Mouse (Mus musculus) heart, postnatal 0 days (tissue): ENCODE results near the gene Nrl. TPM values are rescaled to one million over a fixed set of nuclear protein-coding genes. Genes with fewer than 3 reads are reported as not detected.

Experiments used
- ATAC-seq: fragments of 200-750 bp; cut with Nextera tagmentation; 2 replicates; pipeline ENCODE4 v1.8.0; 2017; ENCODE audit warnings: low read depth, moderate number of reproducible peaks, moderate library complexity; ENCODE audit not compliant: insufficient read depth
- DNase-seq: peaks from one replicate; pipeline ENCODE4 v3.0.0-alpha.2; 2016; ENCODE audit warnings: low spot score
- H3K27ac ChIP-seq: fragments of 300-500 bp; sonication (generic); 2 replicates; pipeline ENCODE4 v1.5.1; 2014; ENCODE audit warnings: low read depth, mild to moderate bottlenecking
- H3K27me3 ChIP-seq: fragments of 300-500 bp; sonication (generic); 2 replicates; pipeline ENCODE4 v1.6.1; 2014; ENCODE audit warnings: low read length, mixed read lengths; ENCODE audit not compliant: control insufficient read depth, insufficient read depth
- H3K36me3 ChIP-seq: fragments of 300-500 bp; sonication (generic); replicated peaks from 2 replicates; pipeline ENCODE4 v1.6.1; 2014; ENCODE audit warnings: low read length, mixed read lengths; ENCODE audit not compliant: control insufficient read depth, insufficient read depth
- H3K4me1 ChIP-seq: fragments of 300-500 bp; sonication (generic); 2 replicates; pipeline ENCODE4 v1.6.1; 2014; ENCODE audit warnings: antibody characterized with exemption; ENCODE audit not compliant: control insufficient read depth, insufficient read depth
- H3K4me2 ChIP-seq: fragments of 300-500 bp; sonication (generic); 2 replicates; pipeline ENCODE4 v1.6.1; 2014; ENCODE audit warnings: low read depth, mild to moderate bottlenecking, low read length, moderate library complexity
- H3K4me3 ChIP-seq: fragments of 300-500 bp; sonication (generic); 2 replicates; pipeline ENCODE4 v1.5.1; 2014; ENCODE audit warnings: low read depth, low read length
- H3K9ac ChIP-seq: fragments of 300-500 bp; sonication (generic); replicated peaks from 2 replicates; pipeline ENCODE4 v1.6.1; 2014; ENCODE audit warnings: low read depth, low read length, mixed read lengths
- H3K9me3 ChIP-seq: fragments of 300-500 bp; sonication (generic); replicated peaks from 2 replicates; pipeline ENCODE4 v1.6.1; 2016; ENCODE audit warnings: low read length; ENCODE audit not compliant: control insufficient read depth
- CTCF ChIP-seq: IDR thresholded peaks from 2 replicates; pipeline ENCODE4 v1.5.1; 2016; ENCODE audit warnings: antibody characterized with exemption, control low read depth, low read depth
- EP300 ChIP-seq: IDR thresholded peaks from 2 replicates; pipeline ENCODE4 v1.6.1; 2016; ENCODE audit warnings: antibody characterized with exemption, low read depth
- WGBS: fragments of 180-500 bp; shearing (Covaris S2); extraction: QIAGEN DNeasy Blood & Tissue Kit; methylation state at CpG from one replicate; pipeline ENCODE4 v1.1.7; 2014; 5-methylcytosine and 5-hydroxymethylcytosine counted together
- polyA plus RNA-seq: library from polyadenylated mRNA; unstranded; fragments of >200 nt; fragmentation: Nextera tagmentation; extraction: Ambion mirVana; gene quantifications from 2 replicates; pipeline ENCODE4 v1.2.1, GENCODE M21; 2015
- total RNA-seq: library from RNA; depleted of rRNA; stranded (reverse); fragments of >200 nt; gene quantifications from 2 replicates; pipeline ENCODE4 v1.2.3, GENCODE M21; 2014; ENCODE audit warnings: low replicate concordance; rRNA removed

The Nrl gene
- total and polyA plus RNA-seq, 2 experiments from 2014 or later, result not detected

DNA sequence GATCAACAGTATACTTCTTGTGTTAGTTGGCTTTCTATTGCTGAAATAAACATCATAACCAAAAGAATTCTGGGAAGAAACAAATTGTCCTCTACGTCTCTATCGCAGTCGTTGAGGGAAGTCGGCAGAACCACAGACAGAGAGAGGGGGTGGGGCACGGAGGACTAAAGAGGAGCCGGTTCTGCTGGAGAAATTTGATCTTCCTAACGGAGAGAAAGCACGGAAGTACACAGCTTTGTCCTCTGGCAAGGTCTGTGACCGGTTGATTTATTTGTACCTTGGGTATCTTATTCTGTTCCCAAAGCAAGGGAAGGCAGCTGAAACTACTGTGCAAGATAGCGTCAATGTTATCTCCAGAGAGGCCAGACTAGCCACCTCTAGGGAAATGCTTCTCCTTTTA, 54.0 kb downstream of the Nrl start:
- ATAC-seq, result no peak
- TF ChIP-seq CTCF (no peak), EP300 (no peak)
- H3K9me3 ChIP-seq, result no peaks in the 10 kb centered on the region
- 5% methylated on average over 10 of the region's 10 CpGs for WGBS
- H3K27ac ChIP-seq, result no peak overlapping the region
- H3K36me3 ChIP-seq, result no peaks in the 10 kb centered on the region
- no peak overlapping the region for H3K4me3 ChIP-seq
- H3K4me2 ChIP-seq, result 0 out of 2 replicates have a peak overlapping the region, but pooled peaks have one; percentile 14
- no peaks in the 10 kb centered on the region for H3K27me3 ChIP-seq
- no peak for DNase-seq
- H3K9ac ChIP-seq, result no peak overlapping the region
- peaks cover 7% of the 10 kb centered on the region; the same call in 1 of the 2 replicates for H3K4me1 ChIP-seq

DNA sequence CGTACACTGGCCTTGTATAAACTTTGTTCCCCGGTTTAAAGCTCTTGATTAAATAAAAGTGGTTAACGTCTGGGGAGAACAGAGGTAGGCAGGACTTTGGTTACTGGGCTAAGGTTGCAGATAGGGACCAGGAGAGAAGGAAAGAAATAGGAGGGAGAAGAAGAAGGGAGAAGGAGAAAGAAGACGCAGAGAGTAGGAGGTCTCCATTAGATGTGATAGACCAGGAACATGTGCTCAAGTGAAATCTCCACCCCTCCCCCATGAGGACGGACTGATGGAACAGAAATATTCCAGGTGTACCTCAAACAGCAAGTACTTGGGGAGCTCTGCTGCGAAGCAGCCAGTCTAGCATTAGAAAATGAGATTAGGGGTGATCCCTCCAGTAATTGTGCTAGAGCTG, 55.0 kb downstream of the Nrl start:
- H3K36me3 ChIP-seq, result no peaks in the 10 kb centered on the region
- H3K4me2 ChIP-seq, result no peak overlapping the region
- TF ChIP-seq EP300 (no peak), CTCF (no peak)
- no peak overlapping the region for H3K4me3 ChIP-seq
- H3K9ac ChIP-seq, result no peak overlapping the region
- H3K27ac ChIP-seq, result no peak overlapping the region
- ATAC-seq (no peak), DNase-seq (no peak)
- H3K4me1 ChIP-seq, result peaks cover 7% of the 10 kb centered on the region; the same call in 1 of the 2 replicates
- no peaks in the 10 kb centered on the region for H3K9me3 ChIP-seq
- 87% methylated on average over 6 of the region's 6 CpGs for WGBS
- no peaks in the 10 kb centered on the region for H3K27me3 ChIP-seq

DNA sequence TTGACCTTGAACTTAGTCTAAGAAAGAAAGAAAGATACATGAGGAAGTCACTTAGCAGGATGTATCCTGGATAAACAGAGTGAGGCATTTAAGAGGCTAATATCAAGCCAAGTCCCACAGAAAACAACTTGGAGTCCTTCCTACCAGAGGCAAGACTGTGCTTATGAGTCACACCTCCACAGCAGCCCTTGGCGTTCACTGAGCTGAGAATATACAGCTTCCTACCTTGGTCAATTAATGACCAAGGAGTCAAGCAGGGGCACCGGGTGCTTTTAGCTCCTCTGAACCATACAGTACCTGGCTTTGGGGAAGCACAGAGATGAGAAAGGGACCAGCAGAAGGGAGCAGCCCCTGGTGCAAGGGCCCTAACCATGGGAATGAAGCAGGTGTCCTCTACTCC, 55.7 kb downstream of the Nrl start:
- no peak for DNase-seq
- H3K4me1 ChIP-seq, result peaks cover 7% of the 10 kb centered on the region; the same call in 1 of the 2 replicates
- no peak for ATAC-seq
- TF ChIP-seq CTCF, result no peak
- no peak for TF ChIP-seq EP300
- H3K4me2 ChIP-seq, result no peak overlapping the region
- H3K27ac ChIP-seq, result peak overlapping the region; percentile 45; the same call in 1 of the 2 replicates
- no peaks in the 10 kb centered on the region for H3K27me3 ChIP-seq
- H3K4me3 ChIP-seq, result no peak overlapping the region
- H3K36me3 ChIP-seq, result no peaks in the 10 kb centered on the region
- H3K9me3 ChIP-seq, result no peaks in the 10 kb centered on the region
- 75% methylated on average over 2 of the region's 2 CpGs for WGBS
- no peak overlapping the region for H3K9ac ChIP-seq

Other genes with a start within 250 kb of the Nrl start
- gene Dhrs4, start 46.2 kb downstream of the Nrl start, total RNA-seq, result 36.5 and 48.8 TPM in 2 replicates
- gene Dhrs4, start 46.2 kb downstream of the Nrl start, polyA plus RNA-seq, result 82.5 and 83.3 TPM in 2 replicates
- gene Carmil3, start 34.3 kb downstream of the Nrl start, total RNA-seq, result 3.4 and 6.1 TPM in 2 replicates
- gene Carmil3, start 34.3 kb downstream of the Nrl start, polyA plus RNA-seq, result 0.49 and 0.56 TPM in 2 replicates
- 0.08 TPM in 1 of 2 replicates, not detected in the other for gene Cpne6, start 14.5 kb downstream of the Nrl start, total RNA-seq
- gene Cpne6, start 14.5 kb downstream of the Nrl start, polyA plus RNA-seq, result 0.08 and 0.26 TPM in 2 replicates
- 48.3 and 85.2 TPM in 2 replicates for gene Pck2, start 15.3 kb upstream of the Nrl start, total RNA-seq
- gene Pck2, start 15.3 kb upstream of the Nrl start, polyA plus RNA-seq, result 22.6 and 24.2 TPM in 2 replicates
- gene Dcaf11, start 35.0 kb upstream of the Nrl start, total RNA-seq, result 74.4 and 84.9 TPM in 2 replicates
- gene Dcaf11, start 35.0 kb upstream of the Nrl start, polyA plus RNA-seq, result 75.2 and 81.6 TPM in 2 replicates
- 15.5 TPM in 1 of 2 replicates, not detected in the other for gene A730061H03Rik, start 35.4 kb upstream of the Nrl start, total RNA-seq
- 1.3 and 1.4 TPM in 2 replicates for gene A730061H03Rik, start 35.4 kb upstream of the Nrl start, polyA plus RNA-seq
- gene Fitm1, start 50.6 kb upstream of the Nrl start, total RNA-seq, result 212 and 277 TPM in 2 replicates
- gene Fitm1, start 50.6 kb upstream of the Nrl start, polyA plus RNA-seq, result 181 and 195 TPM in 2 replicates
- gene Psme1, start 53.1 kb upstream of the Nrl start, total RNA-seq, result 145 and 181 TPM in 2 replicates
- 250 and 254 TPM in 2 replicates for gene Psme1, start 53.1 kb upstream of the Nrl start, polyA plus RNA-seq
- gene Emc9, start 60.3 kb upstream of the Nrl start, total RNA-seq, result 36.1 and 37.6 TPM in 2 replicates
- 52.9 and 54.1 TPM in 2 replicates for gene Emc9, start 60.3 kb upstream of the Nrl start, polyA plus RNA-seq
- gene Psme2, start 66.1 kb upstream of the Nrl start, total RNA-seq, result 35.3 and 352 TPM in 2 replicates
- 220 and 234 TPM in 2 replicates for gene Psme2, start 66.1 kb upstream of the Nrl start, polyA plus RNA-seq
- gene Rnf31, start 66.7 kb upstream of the Nrl start, total RNA-seq, result 15.0 and 20.1 TPM in 2 replicates
- gene Rnf31, start 66.7 kb upstream of the Nrl start, polyA plus RNA-seq, result 10.3 and 13.6 TPM in 2 replicates
- 31.5 and 44.7 TPM in 2 replicates for gene Irf9, start 78.6 kb upstream of the Nrl start, total RNA-seq
- 11.6 and 14.2 TPM in 2 replicates for gene Irf9, start 78.6 kb upstream of the Nrl start, polyA plus RNA-seq
- 1.5 and 9.1 TPM in 2 replicates for gene Rec8, start 93.1 kb upstream of the Nrl start, total RNA-seq
- 1.9 and 2.1 TPM in 2 replicates for gene Rec8, start 93.1 kb upstream of the Nrl start, polyA plus RNA-seq
- 34.9 and 49.8 TPM in 2 replicates for gene Ipo4, start 111.0 kb upstream of the Nrl start, total RNA-seq
- gene Ipo4, start 111.0 kb upstream of the Nrl start, polyA plus RNA-seq, result 32.0 and 37.6 TPM in 2 replicates
- gene Gm49378, start 112.9 kb upstream of the Nrl start, total RNA-seq, result 0.15 and 6.9 TPM in 2 replicates
- 1.1 and 1.2 TPM in 2 replicates for gene Gm49378, start 112.9 kb upstream of the Nrl start, polyA plus RNA-seq
- 62.8 and 83.3 TPM in 2 replicates for gene Tm9sf1, start 118.8 kb upstream of the Nrl start, total RNA-seq
- 62.7 and 67.4 TPM in 2 replicates for gene Tm9sf1, start 118.8 kb upstream of the Nrl start, polyA plus RNA-seq
- 0.12 TPM in 1 of 2 replicates, not detected in the other for gene Tssk4, start 125.2 kb upstream of the Nrl start, total RNA-seq
- 0.25 and 0.31 TPM in 2 replicates for gene Tssk4, start 125.2 kb upstream of the Nrl start, polyA plus RNA-seq
- gene Mdp1, start 135.5 kb upstream of the Nrl start, total RNA-seq, result 62.4 and 66.0 TPM in 2 replicates
- gene Mdp1, start 135.5 kb upstream of the Nrl start, polyA plus RNA-seq, result 98.6 and 104 TPM in 2 replicates
- gene Gmpr2, start 147.0 kb upstream of the Nrl start, total RNA-seq, result 27.4 and 31.8 TPM in 2 replicates
- 27.7 and 29.2 TPM in 2 replicates for gene Gmpr2, start 147.0 kb upstream of the Nrl start, polyA plus RNA-seq
- 137 and 141 TPM in 2 replicates for gene Nedd8, start 147.1 kb upstream of the Nrl start, total RNA-seq
- gene Nedd8, start 147.1 kb upstream of the Nrl start, polyA plus RNA-seq, result 460 and 483 TPM in 2 replicates
- gene Tinf2, start 156.8 kb upstream of the Nrl start, total RNA-seq, result 11.9 and 20.2 TPM in 2 replicates
- 15.9 and 17.1 TPM in 2 replicates for gene Tinf2, start 156.8 kb upstream of the Nrl start, polyA plus RNA-seq
- gene Tgm1, start 188.9 kb upstream of the Nrl start, total RNA-seq, result 0.85 and 1.3 TPM in 2 replicates
- gene Tgm1, start 188.9 kb upstream of the Nrl start, polyA plus RNA-seq, result 0.11 and 0.27 TPM in 2 replicates
- gene Rabggta, start 197.3 kb upstream of the Nrl start, total RNA-seq, result 35.6 and 36.8 TPM in 2 replicates
- gene Rabggta, start 197.3 kb upstream of the Nrl start, polyA plus RNA-seq, result 20.8 and 21.8 TPM in 2 replicates
- 51.9 and 58.1 TPM in 2 replicates for gene Dhrs1, start 220.7 kb upstream of the Nrl start, total RNA-seq
- 62.9 and 65.0 TPM in 2 replicates for gene Dhrs1, start 220.7 kb upstream of the Nrl start, polyA plus RNA-seq
- gene Nop9, start 220.7 kb upstream of the Nrl start, total RNA-seq, result 20.2 and 26.3 TPM in 2 replicates
- 13.1 and 14.2 TPM in 2 replicates for gene Nop9, start 220.7 kb upstream of the Nrl start, polyA plus RNA-seq
- gene Cideb, start 233.5 kb upstream of the Nrl start, total RNA-seq, result 0.31 and 0.34 TPM in 2 replicates
- gene Cideb, start 233.5 kb upstream of the Nrl start, polyA plus RNA-seq, result 2.8 and 3.6 TPM in 2 replicates
- gene Ltb4r2, start 236.4 kb upstream of the Nrl start, total RNA-seq, result not detected in 2 replicates
- 0.10 and 0.22 TPM in 2 replicates for gene Ltb4r2, start 236.4 kb upstream of the Nrl start, polyA plus RNA-seq
- 0.62 TPM in 1 of 2 replicates, not detected in the other for gene Ltb4r1, start 241.0 kb upstream of the Nrl start, total RNA-seq
- gene Ltb4r1, start 241.0 kb upstream of the Nrl start, polyA plus RNA-seq, result 0.38 and 0.40 TPM in 2 replicates